Mouse (Mus musculus): ENCODE measurements at regions not wholly inside any gene's neighbourhood (a gene's known extent, or its start where the extent isn't known, plus 50 kb on each side); places are given as distances from the start of the nearest gene placed in this dataset.
A peak's percentile ranks its signal among the peaks of the same experiment; 100 is the strongest.

GRCm38 (mm10) chr10:97038025-97038424, 421.2 kb downstream of the Btg1 start:
- DNase-seq (ENCODE audit: extremely low read depth, low read depth, low spot score) = no peak

GRCm38 (mm10) chr10:97047566-97047965, 430.8 kb downstream of the Btg1 start:
- no peak for DNase-seq (ENCODE audit: extremely low read depth, low read depth, low spot score)

GRCm38 (mm10) chr10:97047996-97048395, 431.2 kb downstream of the Btg1 start:
- DNase-seq (ENCODE audit: extremely low read depth, low read depth, low spot score) = no peak

GRCm38 (mm10) chr10:97054472-97054871, 424.9 kb upstream of the Dcn start:
- DNase-seq (ENCODE audit: extremely low read depth, low read depth, low spot score) = no peak

- no peak for DNase-seq (ENCODE audit: extremely low read depth, low read depth, low spot score)
Measured at GRCm38 (mm10) chr10:97061961-97062360, 417.4 kb upstream of the Dcn start.

GRCm38 (mm10) chr10:97064546-97064945, 414.9 kb upstream of the Dcn start:
- DNase-seq (ENCODE audit: extremely low read depth, low read depth, low spot score) = no peak

- no peak for DNase-seq (ENCODE audit: extremely low read depth, low read depth, low spot score)
Measured at GRCm38 (mm10) chr10:97078022-97078473, 401.4 kb upstream of the Dcn start.

- DNase-seq (ENCODE audit: extremely low read depth, low read depth, low spot score) = no peak
Measured at GRCm38 (mm10) chr10:97079575-97079974, 399.8 kb upstream of the Dcn start.

- DNase-seq (ENCODE audit: extremely low read depth, low read depth, low spot score) = no peak
Measured at GRCm38 (mm10) chr10:97087286-97087685, 392.1 kb upstream of the Dcn start.

- no peak for DNase-seq (ENCODE audit: extremely low read depth, low read depth, low spot score)
Measured at GRCm38 (mm10) chr10:97090254-97090653, 389.2 kb upstream of the Dcn start.

- DNase-seq (ENCODE audit: extremely low read depth, low read depth, low spot score) = no peak
Measured at GRCm38 (mm10) chr10:97093886-97094285, 385.5 kb upstream of the Dcn start.

GRCm38 (mm10) chr10:97114501-97114900, 364.9 kb upstream of the Dcn start:
- DNase-seq (ENCODE audit: extremely low read depth, low read depth, low spot score) = no peak

GRCm38 (mm10) chr10:97122693-97123092, 356.7 kb upstream of the Dcn start:
- no peak for DNase-seq (ENCODE audit: extremely low read depth, low read depth, low spot score)

- no peak for DNase-seq (ENCODE audit: extremely low read depth, low read depth, low spot score)
Measured at GRCm38 (mm10) chr10:97141561-97141960, 337.8 kb upstream of the Dcn start.

GRCm38 (mm10) chr10:97158561-97159395, 320.6 kb upstream of the Dcn start:
- DNase-seq (ENCODE audit: extremely low read depth, low read depth, low spot score) = no peak

GRCm38 (mm10) chr10:97159396-97159760, 320.0 kb upstream of the Dcn start:
- no peak for DNase-seq (ENCODE audit: extremely low read depth, low read depth, low spot score)

GRCm38 (mm10) chr10:97159831-97160575, 319.4 kb upstream of the Dcn start:
- DNase-seq (ENCODE audit: extremely low read depth, low read depth, low spot score) = no peak

- DNase-seq (ENCODE audit: extremely low read depth, low read depth, low spot score) = no peak
Measured at GRCm38 (mm10) chr10:97160892-97161291, 318.5 kb upstream of the Dcn start.

- no peak for DNase-seq (ENCODE audit: extremely low read depth, low read depth, low spot score)
Measured at GRCm38 (mm10) chr10:97178468-97178867, 300.9 kb upstream of the Dcn start.

- no peak for DNase-seq (ENCODE audit: extremely low read depth, low read depth, low spot score)
Measured at GRCm38 (mm10) chr10:97189696-97190095, 289.7 kb upstream of the Dcn start.

- no peak for DNase-seq (ENCODE audit: extremely low read depth, low read depth, low spot score)
Measured at GRCm38 (mm10) chr10:97211238-97211695, 268.1 kb upstream of the Dcn start.

GRCm38 (mm10) chr10:97211785-97212398, 267.5 kb upstream of the Dcn start:
- peak; percentile 84 for DNase-seq (ENCODE audit: extremely low read depth, low read depth, low spot score)
